ENCODE assay signal across 40 mouse cellular contexts in genomic region chr8:105598777-105599176, GRCm38 (mm10). TPM values are rescaled to one million over a fixed set of nuclear protein-coding genes. Genes with fewer than 3 reads are reported as not detected.
"Had no signal": no experiment of that assay in that cellular context is flagged by ENCODE, and none has a peak within 500 bp of the region (broad histone marks: within the 10 kb centered on the region; RNA-seq: fewer than 3 reads in every experiment).

No protein-coding gene starts in this region.

- H3K27ac ChIP-seq: limb, embryonic 12.5 days; limb, embryonic 13.5 days; limb, embryonic 15.5 days; liver, embryonic 12.5 days; liver, embryonic 13.5 days; liver, embryonic 14.5 days; liver, embryonic 15.5 days; lung, embryonic 15.5 days; macrophage; midbrain, embryonic 10.5 days; midbrain, embryonic 12.5 days; midbrain, embryonic 13.5 days; midbrain, embryonic 15.5 days; neural tube, embryonic 12.5 days had no signal

- H3K9me3 ChIP-seq: limb, embryonic 12.5 days; limb, embryonic 13.5 days; limb, embryonic 15.5 days; liver, embryonic 12.5 days; liver, embryonic 13.5 days; liver, embryonic 15.5 days; lung, embryonic 15.5 days; megakaryocyte, embryonic 14.5 days; midbrain, embryonic 10.5 days; midbrain, embryonic 12.5 days; midbrain, embryonic 13.5 days; midbrain, embryonic 15.5 days; neural tube, embryonic 12.5 days had no signal

- ATAC-seq: liver, embryonic 12.5 days; liver, postnatal 0 days; lung, postnatal 0 days; midbrain, embryonic 13.5 days; midbrain, embryonic 15.5 days; midbrain, embryonic 16.5 days had no signal

- H3K4me2 ChIP-seq: limb, embryonic 12.5 days; limb, embryonic 13.5 days; limb, embryonic 15.5 days; liver, embryonic 11.5 days; liver, embryonic 12.5 days; liver, embryonic 13.5 days; liver, embryonic 15.5 days; lung, embryonic 14.5 days; lung, embryonic 15.5 days; midbrain, embryonic 11.5 days; midbrain, embryonic 12.5 days; midbrain, embryonic 13.5 days; midbrain, embryonic 15.5 days; neural tube, embryonic 12.5 days had no signal

- H3K9ac ChIP-seq: limb, embryonic 12.5 days; limb, embryonic 13.5 days; limb, embryonic 15.5 days; liver, embryonic 12.5 days; liver, embryonic 13.5 days; liver, embryonic 14.5 days; liver, embryonic 15.5 days; liver, postnatal 0 days; lung, embryonic 14.5 days; lung, embryonic 15.5 days; midbrain, embryonic 12.5 days; midbrain, embryonic 13.5 days; midbrain, embryonic 15.5 days; neural tube, embryonic 12.5 days had no signal

- H3K4me3 ChIP-seq: limb, embryonic 12.5 days; limb, embryonic 13.5 days; limb, embryonic 15.5 days; liver, embryonic 12.5 days; liver, embryonic 13.5 days; liver, embryonic 15.5 days; lung, embryonic 15.5 days; megakaryocyte, embryonic 14.5 days; midbrain, embryonic 10.5 days; midbrain, embryonic 12.5 days; midbrain, embryonic 13.5 days; midbrain, embryonic 15.5 days; myocyte; neural tube, embryonic 12.5 days had no signal

- H3K27me3 ChIP-seq: limb, embryonic 13.5 days; limb, embryonic 15.5 days; lung, embryonic 15.5 days; midbrain, embryonic 15.5 days had no signal

- H3K36me3 ChIP-seq: limb, embryonic 12.5 days; limb, embryonic 13.5 days; limb, embryonic 15.5 days; liver, embryonic 12.5 days; liver, embryonic 13.5 days; liver, embryonic 15.5 days; lung, embryonic 15.5 days; midbrain, embryonic 10.5 days; midbrain, embryonic 12.5 days; midbrain, embryonic 13.5 days; midbrain, embryonic 15.5 days; neural tube, embryonic 12.5 days had no signal

- DNase-seq: left cerebral cortex, postnatal 4 days; liver; liver, embryonic 13.5 days; liver, postnatal 0 days; lung, adult 18-20 months; lung, adult 2 months; lung, embryonic 14.5 days; lung, postnatal 10 days; lung, postnatal 14 days; lung, postnatal 36 days; lung, postnatal 4 days had no signal

RNA-seq across cellular contexts. Expression of gene Agrp, which starts 38.4 kb away (rescaled TPM):
- total RNA-seq: left cerebral cortex, adult 8-10 months; left cerebral cortex, postnatal 10 days; left cerebral cortex, postnatal 25 days; left cerebral cortex, postnatal 36 days; left cerebral cortex, postnatal 4 days; liver, adult 2 months; megakaryocyte progenitor cell, adult 5-6 weeks; megakaryocyte, adult 5-6 weeks; megakaryocyte-erythroid progenitor cell, adult 5-6 weeks; midbrain, postnatal 0 days had no signal
- polyA plus RNA-seq: liver, adult 2 months; liver, embryonic 11.5 days; liver, embryonic 12.5 days; liver, embryonic 16.5 days; liver, postnatal 0 days; macrophage had no signal
